Mouse (Mus musculus): ENCODE data around the gene Man2c1. TPM values are rescaled to one million over a fixed set of nuclear protein-coding genes. Genes with fewer than 3 reads are reported as not detected.

Gene Man2c1
- polyA plus RNA-seq, 1 experiment from 2014 or later: 35.2 TPM

DNA sequence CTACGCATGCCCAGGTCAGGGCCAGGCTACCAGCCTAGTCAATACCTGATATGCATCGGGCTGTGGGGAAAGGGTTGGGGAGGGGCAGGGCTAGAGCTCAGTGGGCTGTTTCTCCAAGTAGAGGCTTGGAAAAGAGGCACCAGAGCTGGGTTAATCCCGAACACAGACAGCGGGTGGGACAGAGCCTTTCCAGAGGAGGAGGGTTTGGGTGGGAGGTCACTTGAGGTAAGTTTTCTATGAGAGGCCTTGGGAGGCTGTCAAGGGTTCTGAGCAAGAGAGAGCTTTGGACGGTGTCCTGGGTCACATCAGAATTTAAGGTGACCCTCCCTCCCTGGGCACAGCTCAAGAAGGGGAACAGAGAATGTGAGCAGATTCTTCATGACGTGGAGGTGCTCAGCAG is 8.0 kb downstream of the Man2c1 start:
- peaks cover 13% of the 10 kb centered on the region for H3K36me3 ChIP-seq (ENCODE audit: control insufficient read depth, insufficient read depth, low read length)
- no peaks in the 10 kb centered on the region for H3K9me3 ChIP-seq (ENCODE audit: control insufficient read depth, low read length)
- no peaks in the 10 kb centered on the region for H3K4me1 ChIP-seq (replicated peaks; ENCODE audit: control insufficient read depth, insufficient read depth)
- WGBS: 87% methylated on average over 6 of the region's 6 CpGs
- H3K27me3 ChIP-seq (ENCODE audit: control insufficient read depth, insufficient read depth, low read length): no peaks in the 10 kb centered on the region
- H3K27ac ChIP-seq (replicated peaks): no peak overlapping the region
- no peak for TF ChIP-seq EP300 (optimal IDR thresholded peaks at IDR 0.05)
- no peak for TF ChIP-seq CTCF (IDR thresholded peaks at IDR 0.05; ENCODE audit: low read depth)
- H3K9ac ChIP-seq (ENCODE audit: low read length): no peak overlapping the region
- ATAC-seq (ENCODE audit: low FRiP score, low TSS enrichment): no peak
- no peak for DNase-seq (ENCODE audit: low spot score)
- no peak overlapping the region for H3K4me2 ChIP-seq (replicated peaks; ENCODE audit: low read depth)
- H3K4me3 ChIP-seq (ENCODE audit: low read depth, low read length): no peak overlapping the region

- Histone ChIP-seq H3K9ac (ENCODE audit: low read length) (no peak overlapping the region), H3K36me3 (ENCODE audit: control insufficient read depth, insufficient read depth, low read length) (peaks cover 13% of the 10 kb centered on the region), H3K4me3 (ENCODE audit: low read depth, low read length) (no peak overlapping the region), H3K27me3 (ENCODE audit: control insufficient read depth, insufficient read depth, low read length) (no peaks in the 10 kb centered on the region), H3K9me3 (ENCODE audit: control insufficient read depth, low read length) (no peaks in the 10 kb centered on the region), H3K4me1 (replicated peaks; ENCODE audit: control insufficient read depth, insufficient read depth) (no peaks in the 10 kb centered on the region), H3K27ac (replicated peaks) (no peak overlapping the region), H3K4me2 (replicated peaks; ENCODE audit: low read depth) (no peak overlapping the region)
- TF ChIP-seq CTCF (IDR thresholded peaks at IDR 0.05; ENCODE audit: low read depth) (no peak), EP300 (optimal IDR thresholded peaks at IDR 0.05) (no peak)
- WGBS: 90% methylated on average over 9 of the region's 9 CpGs
- DNase-seq (ENCODE audit: low spot score) (no peak), ATAC-seq (ENCODE audit: low FRiP score, low TSS enrichment) (no peak)
These were observed 8.6 kb downstream of the Man2c1 start for GRCm38 (mm10) chr9:57139110-57139509.

GRCm38 (mm10) chr9:57139571-57139970 is 9.1 kb downstream of the Man2c1 start:
- DNase-seq (ENCODE audit: low spot score) (no peak), ATAC-seq (ENCODE audit: low FRiP score, low TSS enrichment) (no peak)
- H3K4me2 ChIP-seq (replicated peaks; ENCODE audit: low read depth): no peak overlapping the region
- H3K9ac ChIP-seq (ENCODE audit: low read length): no peak overlapping the region
- H3K27me3 ChIP-seq (ENCODE audit: control insufficient read depth, insufficient read depth, low read length): no peaks in the 10 kb centered on the region
- WGBS: 86% methylated on average over 3 of the region's 5 CpGs
- H3K27ac ChIP-seq (replicated peaks): no peak overlapping the region
- peaks cover 13% of the 10 kb centered on the region for H3K36me3 ChIP-seq (ENCODE audit: control insufficient read depth, insufficient read depth, low read length)
- no peak for TF ChIP-seq EP300 (optimal IDR thresholded peaks at IDR 0.05)
- TF ChIP-seq CTCF (IDR thresholded peaks at IDR 0.05; ENCODE audit: low read depth): no peak
- no peak overlapping the region for H3K4me3 ChIP-seq (ENCODE audit: low read depth, low read length)
- H3K9me3 ChIP-seq (ENCODE audit: control insufficient read depth, low read length): no peaks in the 10 kb centered on the region
- H3K4me1 ChIP-seq (replicated peaks; ENCODE audit: control insufficient read depth, insufficient read depth): no peaks in the 10 kb centered on the region

DNA sequence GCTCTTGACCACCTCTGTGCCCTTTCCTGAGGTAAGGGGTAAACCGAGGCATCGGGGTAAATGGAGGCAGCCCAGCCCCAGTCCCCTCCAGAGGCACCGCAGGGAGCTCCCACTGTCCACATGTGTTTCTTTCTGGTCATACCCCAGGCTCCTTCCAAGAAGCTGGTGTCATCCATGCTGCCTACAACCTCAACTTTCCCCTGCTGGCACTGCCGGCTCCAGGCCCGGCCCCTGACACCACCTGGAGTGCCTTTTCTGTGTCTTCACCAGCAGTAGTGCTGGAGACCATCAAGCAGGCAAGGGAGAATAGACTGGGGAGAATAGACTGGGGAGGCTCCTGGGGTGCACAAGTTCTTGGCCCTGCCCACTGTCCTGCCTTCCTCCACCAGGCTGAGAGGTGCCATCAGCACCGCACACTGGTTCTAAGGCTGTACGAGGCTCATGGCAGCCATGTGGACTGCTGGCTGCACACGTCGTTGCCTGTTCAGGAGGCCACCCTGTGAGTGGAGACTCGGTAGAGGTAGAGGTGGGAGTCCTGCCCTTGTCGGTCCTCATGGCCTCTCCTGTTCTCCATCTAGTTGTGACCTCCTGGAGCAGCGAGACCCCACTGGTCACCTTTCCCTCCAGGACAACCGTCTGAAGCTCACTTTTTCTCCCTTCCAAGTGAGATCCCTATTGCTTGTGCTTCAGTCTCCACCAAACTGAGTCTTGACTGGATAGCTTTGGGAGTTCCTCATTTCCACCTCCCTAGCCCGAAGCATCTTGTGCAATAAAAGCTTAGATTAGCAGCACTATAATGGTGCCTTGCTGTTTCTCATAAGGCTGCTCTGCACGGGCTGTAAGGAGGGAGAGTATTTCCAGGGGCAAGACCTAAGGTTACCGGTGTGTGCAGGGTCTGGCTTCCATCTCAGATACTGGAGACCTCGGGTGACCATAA is 11.2 kb downstream of the Man2c1 start:
- Histone ChIP-seq H3K4me3 (ENCODE audit: low read depth, low read length) (no peak overlapping the region), H3K27me3 (ENCODE audit: control insufficient read depth, insufficient read depth, low read length) (no peaks in the 10 kb centered on the region), H3K36me3 (ENCODE audit: control insufficient read depth, insufficient read depth, low read length) (peaks cover 6% of the 10 kb centered on the region; the same call in 1 of the 2 replicates), H3K9ac (ENCODE audit: low read length) (no peak overlapping the region), H3K9me3 (ENCODE audit: control insufficient read depth, low read length) (no peaks in the 10 kb centered on the region), H3K4me2 (replicated peaks; ENCODE audit: low read depth) (no peak overlapping the region), H3K27ac (replicated peaks) (no peak overlapping the region), H3K4me1 (replicated peaks; ENCODE audit: control insufficient read depth, insufficient read depth) (no peaks in the 10 kb centered on the region; the same call in 1 of the 2 replicates)
- WGBS: 89% methylated on average over 17 of the region's 17 CpGs
- ATAC-seq (ENCODE audit: low FRiP score, low TSS enrichment) (no peak), DNase-seq (ENCODE audit: low spot score) (no peak)
- TF ChIP-seq CTCF (IDR thresholded peaks at IDR 0.05; ENCODE audit: low read depth): no peak
- TF ChIP-seq EP300 (optimal IDR thresholded peaks at IDR 0.05): no peak

DNA sequence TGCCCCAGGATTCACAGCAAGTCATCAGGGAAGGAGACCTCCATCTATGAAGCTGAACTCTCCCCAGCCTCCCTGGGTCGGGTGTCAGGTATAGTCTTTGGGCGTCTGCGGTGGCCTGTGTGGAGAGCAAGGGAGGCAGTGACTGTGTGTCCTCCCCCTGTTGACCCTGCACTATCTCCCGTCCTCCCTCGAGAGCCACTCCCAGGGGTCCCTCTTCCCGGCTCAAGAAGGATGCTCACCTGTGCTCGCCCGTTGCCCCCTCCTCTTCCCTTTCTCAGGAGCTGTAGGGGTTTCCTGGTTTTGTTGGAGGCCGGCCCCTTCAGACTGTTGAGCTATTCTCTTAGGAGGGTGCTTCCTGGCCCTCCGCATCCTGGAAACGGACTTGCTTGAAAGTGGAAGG is 12.7 kb downstream of the Man2c1 start:
- ATAC-seq (ENCODE audit: low FRiP score, low TSS enrichment) (no peak), DNase-seq (ENCODE audit: low spot score) (no peak)
- TF ChIP-seq EP300 (optimal IDR thresholded peaks at IDR 0.05) (no peak), CTCF (IDR thresholded peaks at IDR 0.05; ENCODE audit: low read depth) (no peak)
- H3K4me1 ChIP-seq (replicated peaks; ENCODE audit: control insufficient read depth, insufficient read depth): peaks cover 3% of the 10 kb centered on the region; the same call in 1 of the 2 replicates
- H3K9me3 ChIP-seq (ENCODE audit: control insufficient read depth, low read length): no peaks in the 10 kb centered on the region
- H3K9ac ChIP-seq (ENCODE audit: low read length): no peak overlapping the region
- H3K4me3 ChIP-seq (ENCODE audit: low read depth, low read length): no peak overlapping the region
- no peaks in the 10 kb centered on the region for H3K27me3 ChIP-seq (ENCODE audit: control insufficient read depth, insufficient read depth, low read length)
- H3K36me3 ChIP-seq (ENCODE audit: control insufficient read depth, insufficient read depth, low read length): peaks cover 4% of the 10 kb centered on the region; the same call in 1 of the 2 replicates
- H3K27ac ChIP-seq (replicated peaks): no peak overlapping the region
- no peak overlapping the region for H3K4me2 ChIP-seq (replicated peaks; ENCODE audit: low read depth)
- WGBS: 81% methylated on average over 11 of the region's 11 CpGs

DNA sequence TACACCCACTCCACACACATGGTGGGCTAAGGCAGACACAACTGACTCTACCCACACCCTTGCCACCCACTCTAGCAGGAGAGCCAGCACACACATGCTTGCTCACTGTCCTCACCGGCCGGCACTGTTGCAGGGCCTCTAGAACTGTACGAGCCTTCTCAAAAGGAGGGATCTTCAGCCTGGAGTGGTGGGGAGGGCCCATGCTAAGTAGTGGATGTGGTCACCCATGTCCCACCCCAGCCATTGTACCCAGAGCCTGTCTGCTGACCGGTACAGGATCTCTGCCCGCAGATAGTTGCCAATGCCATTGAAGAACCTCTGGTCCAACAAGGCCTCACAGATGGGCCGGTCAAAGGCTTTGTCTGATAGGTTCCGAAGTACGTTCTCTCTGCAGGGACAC is 14.3 kb downstream of the Man2c1 start:
- H3K27me3 ChIP-seq (ENCODE audit: control insufficient read depth, insufficient read depth, low read length): no peaks in the 10 kb centered on the region
- H3K4me2 ChIP-seq (replicated peaks; ENCODE audit: low read depth): no peak overlapping the region
- no peak overlapping the region for H3K27ac ChIP-seq (replicated peaks)
- 86% methylated on average over 8 of the region's 8 CpGs for WGBS
- H3K9me3 ChIP-seq (ENCODE audit: control insufficient read depth, low read length): no peaks in the 10 kb centered on the region
- no peak for ATAC-seq (ENCODE audit: low FRiP score, low TSS enrichment)
- no peak overlapping the region for H3K9ac ChIP-seq (ENCODE audit: low read length)
- DNase-seq (ENCODE audit: low spot score): no peak
- peaks cover 3% of the 10 kb centered on the region; the same call in 1 of the 2 replicates for H3K4me1 ChIP-seq (replicated peaks; ENCODE audit: control insufficient read depth, insufficient read depth)
- H3K36me3 ChIP-seq (ENCODE audit: control insufficient read depth, insufficient read depth, low read length): no peaks in the 10 kb centered on the region; the same call in 1 of the 2 replicates
- H3K4me3 ChIP-seq (ENCODE audit: low read depth, low read length): no peak overlapping the region
- TF ChIP-seq CTCF (IDR thresholded peaks at IDR 0.05; ENCODE audit: low read depth): no peak
- no peak for TF ChIP-seq EP300 (optimal IDR thresholded peaks at IDR 0.05)
